Mouse (Mus musculus) kidney, adult 8-10 months (tissue): Measurements from ENCODE around the gene Pheta2.

Experiments used
- DNase-seq, 2 experiments: peaks; one replicate each; pipeline ENCODE4 v3.0.0; 2022

Pheta2 gene

GRCm38 (mm10) chr15:82343368-82344287 lies 4.9 kb downstream of the Pheta2 start:
- DNase-seq = peak; percentile 73 to 81

GRCm38 (mm10) chr15:82344971-82345370 lies 6.2 kb downstream of the Pheta2 start:
- DNase-seq = no peak

DNA sequence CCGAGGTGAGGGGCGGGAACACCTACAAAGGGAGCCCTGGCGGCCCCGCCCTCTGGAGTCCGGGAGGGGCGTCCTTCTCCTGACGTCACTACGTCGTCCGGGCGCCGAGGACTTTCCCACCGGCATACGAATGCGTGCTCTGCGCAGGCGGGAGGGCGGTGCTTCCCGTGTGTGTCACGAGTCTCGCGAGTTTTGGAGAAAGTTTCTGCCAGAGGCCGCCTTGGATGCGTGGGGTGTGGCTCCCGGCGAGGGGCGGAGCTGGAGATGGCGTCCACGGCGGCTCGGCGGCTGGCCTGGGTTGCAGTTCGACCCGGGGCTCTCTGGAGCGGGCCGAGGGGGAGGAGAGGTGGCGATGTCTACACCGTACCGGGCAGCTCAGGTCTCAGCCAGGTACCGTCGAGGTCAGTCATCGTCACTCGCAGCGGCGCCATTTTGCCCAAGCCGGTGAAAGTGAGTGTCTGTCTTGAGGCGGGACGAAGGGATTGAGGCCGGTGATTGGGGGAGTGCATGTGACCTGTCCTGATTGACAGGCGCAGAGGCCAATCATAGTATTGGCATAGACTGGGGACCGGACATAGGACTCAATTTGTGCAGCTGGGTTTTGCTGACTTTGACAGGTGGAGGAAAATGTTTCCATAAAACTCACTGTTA lies 7.2 kb downstream of the Pheta2 start:
- peak; percentile 98 for DNase-seq

DNA sequence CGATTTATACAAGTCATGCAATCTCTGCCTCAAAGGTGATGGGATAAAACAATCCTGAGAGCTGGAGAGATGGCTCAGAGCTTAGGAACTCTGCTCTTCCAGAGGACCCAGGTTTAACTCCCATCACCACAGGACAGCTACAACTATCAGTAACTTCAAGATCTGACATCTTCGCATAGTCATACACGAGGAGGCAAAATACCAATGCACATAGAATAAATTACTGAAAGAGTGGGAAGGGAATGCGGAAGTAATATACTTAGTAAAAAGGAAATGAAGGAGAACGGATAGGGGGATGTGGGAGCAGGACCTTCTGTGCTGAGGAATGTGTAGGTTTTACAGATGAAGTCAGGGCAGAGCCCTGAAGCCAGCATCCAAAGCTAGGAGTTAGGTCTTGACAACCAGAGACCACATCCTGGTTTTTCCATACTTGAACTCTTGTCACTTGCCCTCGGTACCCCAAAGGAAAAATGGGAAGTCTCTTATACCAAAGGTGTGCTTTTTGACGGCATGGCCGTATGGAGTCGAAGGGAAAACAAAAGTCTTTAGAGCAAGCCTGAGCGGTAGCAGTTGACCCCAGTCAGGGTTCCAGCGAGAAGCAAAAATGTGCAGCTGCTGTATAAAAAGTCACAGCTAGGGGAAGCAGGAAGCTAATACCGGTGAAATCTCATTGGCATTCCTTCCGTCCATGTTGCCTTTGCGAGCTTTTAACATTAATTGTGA lies 8.0 kb downstream of the Pheta2 start:
- no peak for DNase-seq

DNA sequence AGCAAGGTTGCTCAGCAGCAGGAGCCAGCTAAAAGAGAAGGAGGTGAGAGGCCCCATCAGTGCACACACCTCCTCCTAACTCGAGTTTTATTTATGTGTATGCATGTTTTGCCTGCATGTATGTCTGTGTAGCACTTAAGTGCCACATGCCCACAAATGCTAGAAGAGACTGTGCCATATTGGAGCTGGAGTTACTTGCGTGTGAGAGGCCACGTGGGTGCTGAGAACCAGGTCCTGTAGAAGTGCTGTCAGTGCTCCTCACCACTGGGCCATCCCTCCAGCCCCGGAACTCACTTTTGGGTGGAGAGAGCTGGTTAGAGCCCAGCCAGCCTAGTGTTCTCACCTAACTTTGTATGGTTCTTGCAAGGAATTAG lies 8.5 kb downstream of the Pheta2 start:
- DNase-seq = no peak

DNA sequence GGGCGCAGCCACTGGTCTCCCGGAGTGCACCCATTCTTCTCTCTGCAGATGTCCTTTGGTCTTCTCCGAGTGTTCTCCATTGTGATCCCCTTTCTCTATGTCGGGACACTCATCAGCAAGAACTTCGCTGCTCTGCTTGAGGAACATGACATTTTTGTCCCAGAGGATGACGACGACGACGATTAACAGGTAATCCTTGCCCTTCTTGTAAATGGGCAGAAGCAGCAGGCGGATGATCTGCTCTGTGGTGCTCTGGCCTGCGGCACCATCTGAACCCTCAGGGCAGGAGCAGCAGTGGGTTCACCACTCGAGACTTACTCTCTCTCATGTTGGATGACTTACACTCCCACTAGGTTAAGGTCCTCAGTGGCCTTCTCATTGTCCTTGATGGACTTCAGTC lies 9.1 kb downstream of the Pheta2 start:
- DNase-seq = no peak

DNA sequence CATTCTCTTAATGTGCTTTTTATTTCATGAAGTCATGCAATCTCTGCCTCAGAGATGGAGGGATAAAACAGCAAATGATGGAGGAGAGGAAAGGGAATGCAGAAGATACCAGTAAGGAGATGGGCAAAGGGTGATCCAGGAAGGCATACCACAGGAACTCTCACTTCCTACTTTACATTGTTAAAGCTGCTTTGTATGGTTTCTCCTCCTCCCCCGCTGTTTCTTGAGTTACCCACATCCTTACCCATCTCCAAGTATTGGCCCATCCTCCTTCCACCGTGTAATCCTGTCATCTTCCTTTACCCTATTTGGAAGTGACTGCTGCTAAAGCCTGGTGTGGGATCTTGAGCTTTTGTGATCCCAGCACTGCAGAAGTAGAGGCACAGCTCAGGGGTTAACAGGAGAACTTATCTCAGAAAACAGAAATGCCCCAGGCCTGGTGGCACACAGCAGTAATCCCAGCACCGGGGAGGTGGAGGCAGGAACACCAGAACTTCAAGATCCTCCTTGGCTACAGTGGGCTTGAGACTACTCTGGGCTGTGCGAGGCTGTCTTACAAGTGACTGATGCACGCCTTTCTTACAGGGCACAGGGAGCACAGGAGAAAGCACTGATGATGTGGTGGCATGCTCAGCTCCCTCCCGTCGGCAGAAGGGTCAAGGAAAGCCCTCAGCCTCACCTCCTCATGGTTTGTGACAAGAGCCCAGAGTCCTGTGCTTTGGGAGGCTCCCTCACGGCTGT lies 9.7 kb downstream of the Pheta2 start:
- DNase-seq = no peak

DNA sequence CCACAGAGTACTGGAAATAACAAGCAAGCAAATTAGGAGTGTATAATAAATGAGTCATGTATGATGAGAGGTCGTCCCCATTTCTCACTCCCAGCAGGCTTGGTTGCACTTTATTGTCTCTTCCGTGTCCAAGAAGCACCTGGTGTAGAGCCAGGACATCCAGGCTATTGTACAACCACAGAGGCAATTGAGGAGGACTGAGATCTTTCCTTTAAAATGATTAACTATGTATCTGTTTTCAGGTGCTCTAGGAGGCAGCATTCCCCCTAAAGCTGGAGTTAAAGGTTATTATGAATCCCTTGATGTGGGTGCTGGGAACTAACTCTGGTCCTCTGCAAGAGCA lies 10.2 kb downstream of the Pheta2 start:
- DNase-seq = no peak

- DNase-seq = no peak
These were observed 11.6 kb downstream of the Pheta2 start for GRCm38 (mm10) chr15:82350349-82350748.

GRCm38 (mm10) chr15:82351480-82351879 lies 12.7 kb downstream of the Pheta2 start:
- no peak for DNase-seq

DNA sequence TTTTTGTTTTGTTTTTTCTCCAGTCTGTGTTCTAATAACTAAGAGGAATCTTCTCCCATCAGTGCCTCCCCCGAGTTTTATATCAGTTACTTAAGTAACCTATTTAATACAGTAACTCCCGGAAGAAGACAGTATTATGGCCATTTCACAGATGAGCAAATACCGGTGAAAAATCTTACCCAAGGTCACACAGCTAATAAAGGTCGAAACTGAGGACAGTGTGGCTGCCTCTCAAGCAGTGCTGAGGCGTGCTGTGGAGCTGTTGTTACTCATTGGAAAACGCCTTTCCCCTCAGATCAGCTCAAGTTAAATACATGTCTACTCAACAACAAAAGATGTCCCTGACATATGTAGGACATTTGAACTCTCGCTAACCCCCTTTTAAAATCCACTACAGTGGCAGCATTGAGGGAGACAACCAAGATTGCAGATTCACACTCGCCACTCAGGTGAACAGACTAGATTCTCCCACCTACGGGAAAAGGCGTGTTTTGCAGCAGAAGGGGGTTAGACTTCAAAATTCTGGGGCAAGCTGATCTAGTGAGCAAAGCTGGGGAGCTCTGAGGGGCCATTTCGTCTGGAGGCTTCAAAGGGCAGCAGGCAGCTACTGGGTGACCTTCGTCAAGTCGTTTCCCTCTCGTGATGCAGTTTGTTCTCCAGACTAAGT lies 14.5 kb downstream of the Pheta2 start:
- no peak for DNase-seq

GRCm38 (mm10) chr15:82353745-82354113 lies 15.0 kb downstream of the Pheta2 start:
- no peak for DNase-seq

DNA sequence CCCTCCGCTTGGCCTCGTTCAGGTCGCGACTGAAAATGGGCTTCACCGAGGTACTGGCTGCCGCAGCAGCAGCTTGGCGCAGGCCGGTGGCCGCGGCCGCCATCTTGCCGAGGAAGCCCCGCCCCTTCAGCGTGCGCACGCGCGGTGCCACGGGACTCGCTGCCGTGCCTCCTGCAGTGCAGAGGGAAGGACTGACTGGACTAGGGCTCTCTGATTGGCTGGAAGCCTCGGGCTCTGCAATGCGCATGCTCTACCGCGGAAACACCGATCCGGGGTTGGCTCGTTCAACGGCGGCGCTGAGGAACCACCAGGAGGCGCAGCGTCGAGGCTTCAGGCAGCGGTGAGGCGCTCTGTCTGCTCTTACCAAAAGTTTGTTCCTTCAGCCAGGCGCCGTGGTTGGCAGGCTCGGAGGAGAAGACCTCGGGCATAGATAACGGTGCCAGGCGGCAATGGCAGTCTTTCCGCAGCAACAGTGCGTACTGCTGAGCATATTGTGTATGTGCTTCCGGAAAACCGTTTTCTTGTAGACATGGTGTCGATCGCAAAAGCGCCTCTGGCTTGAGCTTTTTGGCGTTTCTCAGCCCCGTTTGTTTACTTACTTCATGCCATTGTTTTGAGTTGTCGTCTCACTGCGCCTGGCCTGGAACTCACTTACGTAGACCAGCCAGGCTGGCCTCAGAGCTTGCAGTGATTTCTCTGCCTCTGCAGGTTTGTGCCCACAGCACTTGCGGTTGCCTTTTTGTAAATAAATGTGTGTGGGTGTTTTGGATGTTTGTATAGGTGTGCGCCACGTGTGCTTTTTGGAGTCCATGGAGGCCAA lies 15.6 kb downstream of the Pheta2 start, which contains the start of gene Ndufa6:
Ndufa6 (minus strand) TSS at position 197 of the 820 bp plus-strand sequence.
- DNase-seq = peak; percentile 96 to 97

DNA sequence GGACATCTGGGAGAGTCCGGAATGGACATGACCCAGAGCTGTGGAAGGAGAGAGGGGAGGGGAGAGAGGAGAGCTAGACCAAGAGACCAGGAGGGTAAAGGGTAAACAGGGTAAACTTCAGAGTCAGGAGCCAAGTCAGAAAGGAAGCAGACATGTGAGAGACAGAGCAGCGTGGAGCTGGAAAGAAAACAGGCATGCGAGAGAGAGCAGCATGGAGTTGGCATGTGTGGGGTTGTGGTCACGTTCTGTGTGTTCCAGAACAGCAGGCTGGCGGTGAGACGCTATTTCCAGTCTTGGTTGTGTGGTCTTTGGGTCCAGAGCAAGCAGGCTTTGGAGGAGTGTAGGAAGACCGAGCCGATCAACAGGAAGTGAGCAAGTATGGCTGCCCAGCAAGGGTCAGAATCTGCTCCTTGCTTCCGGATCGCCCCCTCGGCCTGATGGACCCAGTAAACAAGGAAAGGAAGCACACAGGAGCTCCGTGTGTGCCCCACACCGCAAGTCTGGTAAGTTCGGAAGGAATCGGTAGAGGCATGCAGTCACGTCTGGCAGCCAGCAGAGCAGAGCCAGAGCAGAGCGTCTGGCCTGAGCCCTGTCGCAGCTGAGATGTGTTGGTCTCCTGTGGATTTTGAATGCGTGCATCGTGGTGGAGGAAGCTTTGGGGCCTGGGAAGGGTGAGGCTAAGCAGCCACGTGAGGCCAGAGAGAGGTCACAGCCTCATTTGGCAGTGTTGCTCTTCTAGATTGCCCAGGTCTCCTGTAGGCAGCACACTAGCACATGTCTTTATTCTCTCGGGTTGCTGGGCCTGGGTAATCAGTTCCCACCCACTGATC lies 19.9 kb downstream of the Pheta2 start:
- peak; percentile 58 to 73 for DNase-seq

- DNase-seq = peak in 1 of 2 experiments; percentile 45
These were observed 22.8 kb downstream of the Pheta2 start for GRCm38 (mm10) chr15:82361459-82362018.

DNA sequence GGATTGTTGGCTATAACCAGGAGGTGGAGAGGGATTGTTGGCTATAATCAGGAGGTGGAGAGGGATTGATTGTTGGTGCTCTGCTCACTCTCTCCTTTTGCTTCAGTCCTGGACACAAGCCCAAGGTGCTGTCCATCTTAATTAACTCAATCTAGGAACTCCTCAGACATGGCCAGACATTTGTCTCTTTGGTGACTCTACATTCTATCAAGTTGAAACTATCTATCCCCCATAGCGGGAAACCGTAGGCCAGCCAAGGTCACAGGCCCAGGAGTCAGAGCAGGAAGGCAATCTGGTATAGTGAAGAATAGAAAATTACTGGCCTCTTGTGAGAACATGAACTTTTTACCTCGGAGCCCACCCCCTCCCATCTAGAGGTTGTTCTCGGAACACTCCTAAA lies 23.5 kb downstream of the Pheta2 start:
- DNase-seq = peak in 1 of 2 experiments; percentile 25

DNA sequence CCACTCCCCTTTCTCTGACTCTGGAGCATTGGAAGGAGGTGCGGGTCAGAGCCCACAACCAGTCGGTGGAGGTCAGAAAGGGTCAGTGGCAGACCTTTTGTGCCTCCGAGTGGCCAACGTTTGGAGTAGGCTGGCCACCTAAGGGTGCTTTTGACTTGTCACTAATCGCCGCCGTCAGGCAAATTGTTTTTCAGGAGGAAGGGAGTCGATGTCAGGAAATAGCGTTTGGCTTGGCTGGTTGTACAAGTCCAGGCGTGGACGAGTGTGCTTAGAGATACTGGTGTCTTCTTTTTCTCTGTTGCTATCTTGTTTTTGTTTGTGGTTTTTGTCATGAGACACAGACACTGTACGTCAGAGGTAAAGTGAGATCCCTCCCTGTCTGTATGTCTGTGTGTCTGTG lies 25.1 kb downstream of the Pheta2 start:
- peak in 1 of 2 experiments; percentile 0 for DNase-seq

DNA sequence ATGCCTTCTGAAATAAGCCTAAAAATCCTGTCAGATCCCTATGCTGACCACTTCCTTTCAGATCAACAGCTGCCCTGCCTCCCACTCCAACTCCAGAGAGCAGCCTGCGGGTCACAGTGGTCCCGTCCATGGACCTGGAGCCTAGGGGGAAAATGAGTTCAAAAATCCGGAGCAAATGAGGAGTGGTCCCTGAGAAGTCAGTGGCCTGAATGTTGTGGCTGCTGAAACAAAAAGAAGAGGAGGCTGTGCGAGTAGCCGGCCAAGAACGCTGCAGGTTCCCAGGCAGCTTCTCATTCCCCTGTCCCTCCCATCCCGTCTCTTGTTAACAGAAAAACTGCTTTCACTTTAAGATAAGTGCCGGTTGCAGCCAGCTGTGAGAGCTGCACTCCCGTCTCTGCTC lies 25.8 kb downstream of the Pheta2 start:
- DNase-seq = peak in 1 of 2 experiments; percentile 1

GRCm38 (mm10) chr15:82368146-82368545 lies 29.4 kb downstream of the Pheta2 start:
- peak in 1 of 2 experiments; percentile 0 for DNase-seq

GRCm38 (mm10) chr15:82368851-82369250 lies 30.1 kb downstream of the Pheta2 start:
- DNase-seq = peak in 1 of 2 experiments; percentile 0
